Mouse (Mus musculus) forebrain, embryonic 16.5 days (tissue): Measurements from ENCODE around the gene Camsap2. TPM values are rescaled to one million over a fixed set of nuclear protein-coding genes. Genes with fewer than 3 reads are reported as not detected.
A peak's percentile ranks its signal among the peaks of the same experiment; 100 is the strongest.

Experiments
- ATAC-seq: fragments of 200-750 bp; cut with Nextera tagmentation; 2 replicates; pipeline ENCODE4 v1.8.0; 2017; ENCODE audit warnings: mild to moderate bottlenecking, moderate library complexity
- H3K27ac ChIP-seq: fragments of 300-500 bp; sonication (generic); 2 replicates; pipeline ENCODE4 v1.5.1; 2014; ENCODE audit warnings: low read length, control low read depth
- H3K27me3 ChIP-seq: fragments of 300-500 bp; sonication (generic); replicated peaks from 2 replicates; pipeline ENCODE4 v1.6.1; 2014; ENCODE audit warnings: low read length; ENCODE audit not compliant: control insufficient read depth, insufficient read depth
- H3K36me3 ChIP-seq: fragments of 300-500 bp; sonication (generic); 2 replicates; pipeline ENCODE4 v1.6.1; 2014; ENCODE audit not compliant: control insufficient read depth, insufficient read depth
- H3K4me1 ChIP-seq: fragments of 300-500 bp; sonication (generic); replicated peaks from 2 replicates; pipeline ENCODE4 v1.6.1; 2014; ENCODE audit warnings: low read length; ENCODE audit not compliant: control insufficient read depth, insufficient read depth
- H3K4me2 ChIP-seq: fragments of 300-500 bp; sonication (generic); 2 replicates; pipeline ENCODE4 v1.6.1; 2014; ENCODE audit warnings: mild to moderate bottlenecking, low read length, control low read depth
- H3K4me3 ChIP-seq: fragments of 300-500 bp; sonication (generic); replicated peaks from 2 replicates; pipeline ENCODE4 v1.5.1; 2014; ENCODE audit warnings: mild to moderate bottlenecking, low read length, control low read depth
- H3K9ac ChIP-seq: fragments of 300-500 bp; sonication (generic); replicated peaks from 2 replicates; pipeline ENCODE4 v1.6.1; 2014; ENCODE audit warnings: low read depth, low read length, control low read depth
- H3K9me3 ChIP-seq: fragments of 300-500 bp; sonication (generic); 2 replicates; pipeline ENCODE4 v1.6.1; 2016; ENCODE audit warnings: low read length; ENCODE audit not compliant: control insufficient read depth
- WGBS: fragments of 180-500 bp; shearing (Covaris S2); extraction: QIAGEN DNeasy Blood & Tissue Kit; methylation state at CpG from one replicate; pipeline ENCODE4 v1.1.7; 2014; 5-methylcytosine and 5-hydroxymethylcytosine counted together
- polyA plus RNA-seq: library from polyadenylated mRNA; unstranded; fragments of >200 nt; fragmentation: Nextera tagmentation; extraction: Ambion mirVana; gene quantifications from 2 replicates; pipeline ENCODE4 v1.2.1, GENCODE M21; 2015

The Camsap2 gene
- polyA plus RNA-seq, 1 experiment from 2014 or later = 30.8 TPM

GRCm38 (mm10) chr1:136255657-136256056 is 90.2 kb downstream of the Camsap2 start:
- WGBS = 58% methylated on average over 8 of the region's 8 CpGs

GRCm38 (mm10) chr1:136255174-136255573 is 90.7 kb downstream of the Camsap2 start:
- Histone ChIP-seq H3K27me3 (peaks cover 21% of the 10 kb centered on the region), H3K27ac (no peak overlapping the region), H3K9me3 (no peaks in the 10 kb centered on the region), H3K4me3 (no peak overlapping the region), H3K4me1 (peaks cover 6% of the 10 kb centered on the region), H3K4me2 (no peak overlapping the region), H3K36me3 (no peaks in the 10 kb centered on the region), H3K9ac (no peak overlapping the region)
- no peak for ATAC-seq
- WGBS = 32% methylated on average over 6 of the region's 6 CpGs

More at GRCm38 (mm10) chr1:136255657-136256056, 90.2 kb downstream of the Camsap2 start:
- Histone ChIP-seq H3K4me2 (no peak overlapping the region), H3K27me3 (peaks cover 21% of the 10 kb centered on the region), H3K4me1 (peaks cover 9% of the 10 kb centered on the region), H3K9me3 (no peaks in the 10 kb centered on the region), H3K36me3 (no peaks in the 10 kb centered on the region), H3K4me3 (no peak overlapping the region), H3K27ac (no peak overlapping the region), H3K9ac (no peak overlapping the region)
- ATAC-seq = no peak

GRCm38 (mm10) chr1:136254503-136255065 is 91.3 kb downstream of the Camsap2 start:
- peaks cover 18% of the 10 kb centered on the region for H3K27me3 ChIP-seq
- H3K4me2 ChIP-seq = no peak overlapping the region
- H3K9me3 ChIP-seq = no peaks in the 10 kb centered on the region
- H3K27ac ChIP-seq = no peak overlapping the region
- WGBS = 84% methylated on average over 10 of the region's 10 CpGs
- H3K36me3 ChIP-seq = no peaks in the 10 kb centered on the region
- H3K4me3 ChIP-seq = no peak overlapping the region
- H3K4me1 ChIP-seq = peaks cover 2% of the 10 kb centered on the region
- no peak overlapping the region for H3K9ac ChIP-seq
- no peak for ATAC-seq

GRCm38 (mm10) chr1:136253472-136253871 is 92.4 kb downstream of the Camsap2 start:
- H3K27me3 ChIP-seq = peaks cover 9% of the 10 kb centered on the region
- H3K9ac ChIP-seq = no peak overlapping the region
- no peak for ATAC-seq
- no peak overlapping the region for H3K27ac ChIP-seq
- H3K4me1 ChIP-seq = no peaks in the 10 kb centered on the region
- no peak overlapping the region for H3K4me3 ChIP-seq
- no peaks in the 10 kb centered on the region for H3K9me3 ChIP-seq
- WGBS = 32% methylated on average over 2 of the region's 2 CpGs
- no peak overlapping the region for H3K4me2 ChIP-seq
- H3K36me3 ChIP-seq = no peaks in the 10 kb centered on the region

- Histone ChIP-seq H3K4me1 (no peaks in the 10 kb centered on the region), H3K27ac (no peak overlapping the region), H3K36me3 (no peaks in the 10 kb centered on the region), H3K4me3 (no peak overlapping the region), H3K27me3 (no peaks in the 10 kb centered on the region), H3K9ac (no peak overlapping the region), H3K4me2 (no peak overlapping the region), H3K9me3 (no peaks in the 10 kb centered on the region)
- no peak for ATAC-seq
- WGBS = 50% methylated on average over 5 of the region's 5 CpGs
Measured at GRCm38 (mm10) chr1:136249662-136250061, 96.2 kb downstream of the Camsap2 start.

- no peak overlapping the region for H3K4me2 ChIP-seq
- H3K9me3 ChIP-seq = no peaks in the 10 kb centered on the region
- no peak for ATAC-seq
- H3K27me3 ChIP-seq = no peaks in the 10 kb centered on the region
- H3K4me1 ChIP-seq = no peaks in the 10 kb centered on the region
- 96% methylated on average over 5 of the region's 5 CpGs for WGBS
- no peak overlapping the region for H3K27ac ChIP-seq
- H3K36me3 ChIP-seq = no peaks in the 10 kb centered on the region
- no peak overlapping the region for H3K9ac ChIP-seq
- no peak overlapping the region for H3K4me3 ChIP-seq
Measured at GRCm38 (mm10) chr1:136247393-136247792, 98.5 kb downstream of the Camsap2 start.

GRCm38 (mm10) chr1:136244469-136244868 is 101.4 kb downstream of the Camsap2 start:
- Histone ChIP-seq H3K27ac (no peak overlapping the region), H3K27me3 (no peaks in the 10 kb centered on the region), H3K9ac (no peak overlapping the region), H3K4me2 (no peak overlapping the region), H3K4me3 (no peak overlapping the region), H3K36me3 (no peaks in the 10 kb centered on the region), H3K9me3 (no peaks in the 10 kb centered on the region), H3K4me1 (no peaks in the 10 kb centered on the region)
- 88% methylated on average over 4 of the region's 5 CpGs for WGBS
- no peak for ATAC-seq

GRCm38 (mm10) chr1:136241801-136242200 is 104.1 kb downstream of the Camsap2 start:
- WGBS = 86% methylated on average over 7 of the region's 7 CpGs
- H3K27me3 ChIP-seq = no peaks in the 10 kb centered on the region
- H3K36me3 ChIP-seq = no peaks in the 10 kb centered on the region
- H3K4me1 ChIP-seq = no peaks in the 10 kb centered on the region
- no peak overlapping the region for H3K4me3 ChIP-seq
- no peak overlapping the region for H3K9ac ChIP-seq
- ATAC-seq = no peak
- H3K9me3 ChIP-seq = no peaks in the 10 kb centered on the region
- no peak overlapping the region for H3K4me2 ChIP-seq
- no peak overlapping the region for H3K27ac ChIP-seq

GRCm38 (mm10) chr1:136238495-136238894 is 107.4 kb downstream of the Camsap2 start:
- no peaks in the 10 kb centered on the region for H3K9me3 ChIP-seq
- H3K27me3 ChIP-seq = no peaks in the 10 kb centered on the region
- H3K9ac ChIP-seq = no peak overlapping the region
- no peaks in the 10 kb centered on the region for H3K36me3 ChIP-seq
- H3K27ac ChIP-seq = no peak overlapping the region
- 90% methylated on average over 4 of the region's 4 CpGs for WGBS
- no peak overlapping the region for H3K4me2 ChIP-seq
- ATAC-seq = no peak
- no peaks in the 10 kb centered on the region; the same call in 1 of the 2 replicates for H3K4me1 ChIP-seq
- no peak overlapping the region for H3K4me3 ChIP-seq

- H3K4me1 ChIP-seq = peaks cover 31% of the 10 kb centered on the region
- H3K4me3 ChIP-seq = peak overlapping the region; percentile 72
- WGBS = under 1% methylated on average over 9 of the region's 9 CpGs
- peak overlapping the region; percentile 65 for H3K9ac ChIP-seq
- H3K36me3 ChIP-seq = no peaks in the 10 kb centered on the region
- no peaks in the 10 kb centered on the region for H3K27me3 ChIP-seq
- no peaks in the 10 kb centered on the region for H3K9me3 ChIP-seq
- H3K4me2 ChIP-seq = peak overlapping the region; percentile 88
- H3K27ac ChIP-seq = no peak overlapping the region
- ATAC-seq = no peak; the same call in 1 of the 2 replicates
Measured at GRCm38 (mm10) chr1:136234595-136235092, 111.3 kb downstream of the Camsap2 start.
